Mouse (Mus musculus): ENCODE measurements around the gene Arhgap45.

Arhgap45 gene

GRCm38 (mm10) chr10:79986963-79987362, 29.5 kb upstream of the Arhgap45 start:
- in situ Hi-C loops (cut with MseI, MboI): no loop called here

- in situ Hi-C loops (cut with MseI, MboI): no loop called here
Observed at GRCm38 (mm10) chr10:79987771-79988505, 28.5 kb upstream of the Arhgap45 start.

GRCm38 (mm10) chr10:79988506-79989271, 27.8 kb upstream of the Arhgap45 start, which contains the start of gene Cnn2:
Gene Cnn2, plus strand, starts transcription at chr10:79988584.
- in situ Hi-C loops (cut with MseI, MboI): no loop called here

- in situ Hi-C loops (cut with MseI, MboI): no loop called here
Observed at GRCm38 (mm10) chr10:79989272-79989786, 27.1 kb upstream of the Arhgap45 start.

GRCm38 (mm10) chr10:79989870-79990269, 26.6 kb upstream of the Arhgap45 start:
- in situ Hi-C loops (cut with MseI, MboI): no loop called here

GRCm38 (mm10) chr10:79991099-79991498, 25.4 kb upstream of the Arhgap45 start:
- in situ Hi-C loops (cut with MseI, MboI): no loop called here

GRCm38 (mm10) chr10:79991548-79991947, 24.9 kb upstream of the Arhgap45 start:
- in situ Hi-C loops (cut with MseI, MboI): no loop called here

- in situ Hi-C loops (cut with MseI, MboI): no loop called here
Observed at GRCm38 (mm10) chr10:79994397-79995115, 21.9 kb upstream of the Arhgap45 start.

GRCm38 (mm10) chr10:79995636-79996035, 20.8 kb upstream of the Arhgap45 start:
- in situ Hi-C loops (cut with MseI, MboI): no loop called here

- in situ Hi-C loops (cut with MseI, MboI): no loop called here
Observed at GRCm38 (mm10) chr10:79996272-79997033, 20.0 kb upstream of the Arhgap45 start, which contains the start of gene Abca7. Gene Abca7, plus strand, starts transcription at chr10:79996494.

- in situ Hi-C loops (cut with MseI, MboI): no loop called here
Observed at GRCm38 (mm10) chr10:79997034-79997760, 19.3 kb upstream of the Arhgap45 start.

- in situ Hi-C loops (cut with MseI, MboI): no loop called here
Observed at GRCm38 (mm10) chr10:79997819-79998218, 18.6 kb upstream of the Arhgap45 start.

- in situ Hi-C loops (cut with MseI, MboI): no loop called here
Observed at GRCm38 (mm10) chr10:80001945-80002344, 14.5 kb upstream of the Arhgap45 start.

GRCm38 (mm10) chr10:80002829-80003228, 13.6 kb upstream of the Arhgap45 start:
- in situ Hi-C loops (cut with MseI, MboI): no loop called here

GRCm38 (mm10) chr10:80003374-80004232, 12.8 kb upstream of the Arhgap45 start:
- in situ Hi-C loops (cut with MseI, MboI): no loop called here

- in situ Hi-C loops (cut with MseI, MboI): no loop called here
Observed at GRCm38 (mm10) chr10:80004233-80004705, 12.2 kb upstream of the Arhgap45 start.

GRCm38 (mm10) chr10:80011740-80012139, 4.7 kb upstream of the Arhgap45 start:
- in situ Hi-C loops (cut with MseI, MboI): no loop called here

GRCm38 (mm10) chr10:80013609-80014008, 2.8 kb upstream of the Arhgap45 start:
- in situ Hi-C loops (cut with MseI, MboI): no loop called here
